Mouse (Mus musculus) myocyte (in vitro differentiated cells): ENCODE measurements around the gene Draxin. TPM values are rescaled to one million over a fixed set of nuclear protein-coding genes. Genes with fewer than 3 reads are reported as not detected.

Experiments
- H3K27me3 ChIP-seq: one replicate; pipeline ENCODE4 v1.6.1; 2011; ENCODE audit not compliant: control insufficient read depth, insufficient read depth, insufficient read length
- H3K36me3 ChIP-seq: one replicate; pipeline ENCODE4 v1.6.1; 2011; ENCODE audit not compliant: control insufficient read depth, insufficient read depth
- H3K4me2 ChIP-seq: one replicate; pipeline ENCODE4 v1.6.1; 2011; ENCODE audit warnings: low read depth, control low read depth
- H3K4me3 ChIP-seq: one replicate; pipeline ENCODE4 v1.5.1; 2011; ENCODE audit warnings: mild to moderate bottlenecking, control low read depth, moderate library complexity
- H3K79me2 ChIP-seq: one replicate; pipeline ENCODE4 v1.6.1; 2011; ENCODE audit not compliant: control insufficient read depth, insufficient read depth
- H3ac ChIP-seq: one replicate; pipeline ENCODE4 v1.6.1; 2011; ENCODE audit not compliant: control insufficient read depth, insufficient read length
- CEBPB ChIP-seq: IDR thresholded peaks from 2 replicates; pipeline ENCODE4 v1.6.1; 2011; ENCODE audit warnings: mild to moderate bottlenecking, moderate library complexity; ENCODE audit not compliant: poor library complexity, insufficient read depth, severe bottlenecking
- E2F4 ChIP-seq: IDR thresholded peaks from one replicate; pipeline ENCODE4 v1.6.1; 2011; ENCODE audit warnings: mild to moderate bottlenecking, control low read depth, moderate library complexity; ENCODE audit not compliant: insufficient read depth
- MAX ChIP-seq: IDR thresholded peaks from one replicate; pipeline ENCODE4 v1.6.1; 2011; ENCODE audit warnings: low read depth, mild to moderate bottlenecking, control low read depth
- MYOD1 ChIP-seq, 3 experiments: IDR thresholded peaks; one replicate each; pipeline ENCODE4 v1.6.1; 2011; ENCODE audit warnings: control low read depth in 2 of 3, low read depth in 2 of 3, mild to moderate bottlenecking in 2 of 3, moderate library complexity in 1 of 3; ENCODE audit not compliant: insufficient read length in 2 of 3, control insufficient read depth in 1 of 3
- MYOG ChIP-seq, 3 experiments: IDR thresholded peaks; one replicate each; pipeline ENCODE4 v1.6.1; 2011; ENCODE audit warnings: control low read depth in 2 of 3, low read depth in 2 of 3, mild to moderate bottlenecking in 2 of 3; ENCODE audit not compliant: insufficient read length in 2 of 3, control insufficient read depth in 1 of 3, insufficient read depth in 1 of 3
- POLR2A ChIP-seq: IDR thresholded peaks from one replicate; pipeline ENCODE4 v1.6.1; 2011; ENCODE audit warnings: low read depth, mild to moderate bottlenecking, control low read depth, moderate library complexity; ENCODE audit not compliant: insufficient read length
- POLR2AphosphoS2 ChIP-seq: IDR thresholded peaks from one replicate; pipeline ENCODE4 v1.6.1; 2011; ENCODE audit warnings: low read depth, control low read depth; ENCODE audit not compliant: insufficient read length
- REST ChIP-seq: IDR thresholded peaks from one replicate; pipeline ENCODE4 v1.6.1; 2011; ENCODE audit warnings: mild to moderate bottlenecking, control low read depth, moderate library complexity; ENCODE audit not compliant: insufficient read depth, insufficient read length
- SRF ChIP-seq: IDR thresholded peaks from one replicate; pipeline ENCODE4 v1.6.1; 2011; ENCODE audit warnings: low read depth; ENCODE audit not compliant: control insufficient read depth, insufficient read length
- TCF12 ChIP-seq: IDR thresholded peaks from one replicate; pipeline ENCODE4 v1.6.1; 2011; ENCODE audit warnings: mild to moderate bottlenecking, control low read depth; ENCODE audit not compliant: poor library complexity, insufficient read depth, severe bottlenecking
- TCF3 ChIP-seq: IDR thresholded peaks from one replicate; pipeline ENCODE4 v1.6.1; 2011; ENCODE audit warnings: low read depth, control low read depth; ENCODE audit not compliant: insufficient read length
- USF1 ChIP-seq: IDR thresholded peaks from one replicate; pipeline ENCODE4 v1.6.1; 2011; ENCODE audit warnings: low read depth, mild to moderate bottlenecking, control low read depth, moderate library complexity
- polyA plus RNA-seq: library from polyadenylated mRNA; unstranded; fragments of >200 nt; fragmentation: generic; extraction: Trizol; gene quantifications from one replicate; pipeline ENCODE4 v1.2.1, GENCODE M21; 2012; ENCODE audit warnings: missing spikeins

Gene Draxin
- polyA plus RNA-seq, 1 experiment = 0.04 TPM

GRCm38 (mm10) chr4:148114758-148115391 is 15.6 kb downstream of the Draxin start:
- Histone ChIP-seq H3K27me3 (peaks cover 12% of the 10 kb centered on the region), H3K4me2 (peak overlapping the region; percentile 38), H3K36me3 (no peaks in the 10 kb centered on the region), H3ac (no peak overlapping the region), H3K4me3 (no peak overlapping the region), H3K79me2 (no peaks in the 10 kb centered on the region)
- TF ChIP-seq TCF12 (no peak), POLR2A (no peak), SRF (no peak), TCF3 (no peak), MAX (no peak), POLR2AphosphoS2 (no peak), CEBPB (no peak), MYOG (IDR thresholded peaks at IDR 0.05; ENCODE audit: control insufficient read depth in 1 of 3, insufficient read depth in 1 of 3, insufficient read length in 2 of 3, low read depth in 2 of 3) (no peak), E2F4 (no peak), MYOD1 (IDR thresholded peaks at IDR 0.05; ENCODE audit: control insufficient read depth in 1 of 3, insufficient read length in 2 of 3, low read depth in 2 of 3) (no peak), USF1 (no peak), REST (no peak)

- H3ac ChIP-seq = no peak overlapping the region
- H3K27me3 ChIP-seq = peaks cover 20% of the 10 kb centered on the region
- H3K36me3 ChIP-seq = no peaks in the 10 kb centered on the region
- no peaks in the 10 kb centered on the region for H3K79me2 ChIP-seq
- TF ChIP-seq TCF3 (no peak), MYOD1 (IDR thresholded peaks at IDR 0.05; ENCODE audit: control insufficient read depth in 1 of 3, insufficient read length in 2 of 3, low read depth in 2 of 3) (no peak), TCF12 (no peak), POLR2AphosphoS2 (no peak), SRF (no peak), MAX (no peak), E2F4 (no peak), USF1 (no peak), REST (no peak), CEBPB (no peak), POLR2A (no peak), MYOG (IDR thresholded peaks at IDR 0.05; ENCODE audit: control insufficient read depth in 1 of 3, insufficient read depth in 1 of 3, insufficient read length in 2 of 3, low read depth in 2 of 3) (no peak)
- no peak overlapping the region for H3K4me3 ChIP-seq
- no peak overlapping the region for H3K4me2 ChIP-seq
Measured at GRCm38 (mm10) chr4:148112519-148112918, 18.0 kb downstream of the Draxin start.

- Histone ChIP-seq H3K36me3 (no peaks in the 10 kb centered on the region), H3ac (no peak overlapping the region), H3K4me2 (no peak overlapping the region), H3K79me2 (no peaks in the 10 kb centered on the region), H3K27me3 (peaks cover 20% of the 10 kb centered on the region), H3K4me3 (no peak overlapping the region)
- no peak for TF ChIP-seq MAX
- TF ChIP-seq E2F4 = no peak
- no peak for TF ChIP-seq TCF12
- TF ChIP-seq TCF3 = no peak
- no peak for TF ChIP-seq MYOD1 (IDR thresholded peaks at IDR 0.05; ENCODE audit: control insufficient read depth in 1 of 3, insufficient read length in 2 of 3, low read depth in 2 of 3)
- TF ChIP-seq MYOG (IDR thresholded peaks at IDR 0.05; ENCODE audit: control insufficient read depth in 1 of 3, insufficient read depth in 1 of 3, insufficient read length in 2 of 3, low read depth in 2 of 3) = no peak
- TF ChIP-seq POLR2AphosphoS2 = no peak
- TF ChIP-seq REST = no peak
- no peak for TF ChIP-seq POLR2A
- TF ChIP-seq SRF = no peak
- TF ChIP-seq CEBPB = no peak
Measured at GRCm38 (mm10) chr4:148109215-148109614, 21.3 kb downstream of the Draxin start.

DNA sequence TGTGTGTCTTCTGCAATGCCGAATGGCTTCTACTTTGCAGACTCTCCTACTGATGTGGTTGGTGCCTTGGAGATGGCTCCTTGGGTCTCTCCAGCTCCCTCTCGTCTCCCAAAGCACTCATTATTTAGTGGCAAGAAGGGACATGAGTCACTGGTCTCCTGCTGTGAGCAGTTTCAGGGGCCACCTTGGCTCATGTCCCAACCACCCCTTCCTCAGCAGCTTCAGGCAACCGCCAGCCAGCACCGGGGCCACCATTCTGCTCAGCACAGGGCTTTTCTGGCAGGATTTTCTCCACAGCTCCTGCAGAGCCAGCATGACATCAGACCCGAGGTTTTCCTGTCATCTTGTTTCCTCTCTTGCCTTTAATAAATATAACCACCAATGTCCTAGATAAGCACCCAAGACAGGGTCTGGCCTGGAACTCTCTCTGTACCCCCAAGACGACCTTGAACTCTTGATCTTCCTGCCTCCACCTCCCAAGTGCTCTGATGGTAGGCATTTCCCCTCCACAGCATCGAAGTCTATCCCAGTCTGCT is 21.9 kb downstream of the Draxin start:
- Histone ChIP-seq H3K36me3 (no peaks in the 10 kb centered on the region), H3K79me2 (no peaks in the 10 kb centered on the region)
- TF ChIP-seq USF1 (no peak), TCF3 (no peak), CEBPB (no peak), REST (no peak), MAX (no peak), POLR2AphosphoS2 (no peak), POLR2A (no peak), SRF (no peak), MYOD1 (IDR thresholded peaks at IDR 0.05; ENCODE audit: control insufficient read depth in 1 of 3, insufficient read length in 2 of 3, low read depth in 2 of 3) (no peak), E2F4 (no peak), TCF12 (no peak), MYOG (IDR thresholded peaks at IDR 0.05; ENCODE audit: control insufficient read depth in 1 of 3, insufficient read depth in 1 of 3, insufficient read length in 2 of 3, low read depth in 2 of 3) (no peak)

More for the DNA sequence above, 21.9 kb downstream of the Draxin start:
- Histone ChIP-seq H3K4me2 (no peak overlapping the region), H3ac (no peak overlapping the region), H3K27me3 (peaks cover 20% of the 10 kb centered on the region), H3K4me3 (no peak overlapping the region)
